Mouse (Mus musculus) frontal cortex, postnatal 25 days (tissue): Measurements from ENCODE around the gene Thbd.

Experiments used
- DNase-seq, 2 experiments: peaks; one replicate each; pipeline ENCODE4 v3.0.0; 2022; ENCODE audit warnings: low spot score in 2 of 2

Gene Thbd

GRCm38 (mm10) chr2:148407870-148408760, at the start of gene Thbd:
Gene Thbd (minus strand): TSS chr2:148408188.
- DNase-seq = no peak

- DNase-seq = no peak
Observed at GRCm38 (mm10) chr2:148455341-148455740, 47.4 kb upstream of the Thbd start.

- no peak for DNase-seq
Observed at GRCm38 (mm10) chr2:148454014-148454542, 46.1 kb upstream of the Thbd start.

GRCm38 (mm10) chr2:148453061-148453460, 45.1 kb upstream of the Thbd start:
- DNase-seq = no peak

- no peak for DNase-seq
Observed at GRCm38 (mm10) chr2:148451498-148451897, 43.5 kb upstream of the Thbd start.

- DNase-seq = no peak
Observed at GRCm38 (mm10) chr2:148450616-148451015, 42.6 kb upstream of the Thbd start.

- DNase-seq = no peak
Observed at GRCm38 (mm10) chr2:148449659-148450058, 41.7 kb upstream of the Thbd start.

- DNase-seq = no peak
Observed at GRCm38 (mm10) chr2:148446446-148446845, 38.5 kb upstream of the Thbd start.

- no peak for DNase-seq
Observed at GRCm38 (mm10) chr2:148445616-148446015, 37.6 kb upstream of the Thbd start.

- DNase-seq = no peak
Observed at GRCm38 (mm10) chr2:148444472-148444871, 36.5 kb upstream of the Thbd start.

GRCm38 (mm10) chr2:148443249-148443958, 35.4 kb upstream of the Thbd start, which contains the start of gene Cd93:
Gene Cd93 (minus strand): TSS chr2:148443563.
- no peak for DNase-seq

- no peak for DNase-seq
Observed at GRCm38 (mm10) chr2:148442710-148443109, 34.7 kb upstream of the Thbd start.

- DNase-seq = no peak
Observed at GRCm38 (mm10) chr2:148442172-148442571, 34.2 kb upstream of the Thbd start.

- DNase-seq = no peak
Observed at GRCm38 (mm10) chr2:148441421-148441820, 33.4 kb upstream of the Thbd start.

GRCm38 (mm10) chr2:148439691-148440276, 31.8 kb upstream of the Thbd start:
- DNase-seq = no peak

GRCm38 (mm10) chr2:148436285-148436684, 28.3 kb upstream of the Thbd start:
- DNase-seq = no peak

- DNase-seq = no peak
Observed at GRCm38 (mm10) chr2:148432346-148432745, 24.4 kb upstream of the Thbd start.

- DNase-seq = no peak
Observed at GRCm38 (mm10) chr2:148430941-148431340, 23.0 kb upstream of the Thbd start.

- no peak for DNase-seq
Observed at GRCm38 (mm10) chr2:148429001-148429505, 21.1 kb upstream of the Thbd start.

- no peak for DNase-seq
Observed at GRCm38 (mm10) chr2:148428523-148428922, 20.5 kb upstream of the Thbd start.

- no peak for DNase-seq
Observed at GRCm38 (mm10) chr2:148427553-148427952, 19.6 kb upstream of the Thbd start.
